ENCODE assay signal across 23 mouse cellular contexts in the genomic region with DNA sequence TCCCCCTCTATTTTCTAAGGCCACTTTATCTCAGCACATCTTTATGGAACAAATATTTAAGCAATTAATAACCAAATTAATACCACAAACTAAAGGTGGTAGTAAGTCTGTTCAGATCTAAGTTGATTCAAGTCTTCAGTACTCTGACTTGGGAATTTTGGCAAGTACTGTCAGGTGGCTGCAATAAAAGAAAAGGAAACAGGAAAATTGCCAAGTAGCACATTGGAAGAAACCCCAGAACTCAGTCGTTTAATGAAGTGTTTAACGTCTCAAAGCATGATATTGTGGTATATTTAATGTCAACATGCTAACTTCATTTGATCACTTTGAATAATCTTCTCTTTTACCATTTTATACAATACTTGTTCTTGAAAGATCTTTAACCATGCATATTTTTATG.
"Had no signal": no experiment of that assay in that cellular context is flagged by ENCODE, and none has a peak within 500 bp of the region (broad histone marks: within the 10 kb centered on the region; RNA-seq: fewer than 3 reads in every experiment).

No protein-coding gene starts in this region.

- H3K27ac ChIP-seq: heart, adult 2 months; heart, embryonic 13.5 days; heart, embryonic 15.5 days; hindbrain, embryonic 12.5 days; hindbrain, embryonic 14.5 days; limb, embryonic 12.5 days; liver, embryonic 12.5 days; liver, embryonic 14.5 days had no signal

- H3K4me3 ChIP-seq: heart, adult 2 months; heart, embryonic 13.5 days; heart, embryonic 15.5 days; hindbrain, embryonic 12.5 days; limb, embryonic 12.5 days; liver, embryonic 12.5 days had no signal

- H3K4me1 ChIP-seq: heart, embryonic 15.5 days; limb, embryonic 12.5 days; liver, embryonic 12.5 days had no signal

- DNase-seq: gastrocnemius, postnatal 14 days; gastrocnemius, postnatal 36 days; heart, adult 11 months; heart, adult 2 months; heart, postnatal 14 days; heart, postnatal 36 days; kidney, adult 11 months; kidney, adult 8-10 months; kidney, postnatal 10 days; kidney, postnatal 25 days; layer of hippocampus, adult 9-11 months; layer of hippocampus, postnatal 36 days; left cerebral cortex, postnatal 4 days had no signal

- H3K36me3 ChIP-seq: heart, embryonic 13.5 days; heart, embryonic 15.5 days; hindbrain, embryonic 12.5 days; limb, embryonic 12.5 days; liver, embryonic 12.5 days had no signal

- ATAC-seq: hindbrain, embryonic 16.5 days; intestine, embryonic 16.5 days; liver, embryonic 12.5 days had no signal

- H3K4me2 ChIP-seq: heart, embryonic 11.5 days; heart, embryonic 13.5 days; heart, embryonic 15.5 days; hindbrain, embryonic 12.5 days; hindbrain, embryonic 14.5 days; limb, embryonic 12.5 days; liver, embryonic 12.5 days had no signal

- H3K9ac ChIP-seq: heart, embryonic 13.5 days; heart, embryonic 15.5 days; hindbrain, embryonic 12.5 days; hindbrain, embryonic 14.5 days; limb, embryonic 12.5 days; liver, embryonic 12.5 days; liver, embryonic 14.5 days had no signal

- H3K9me3 ChIP-seq: heart, embryonic 13.5 days; heart, embryonic 15.5 days; hindbrain, embryonic 12.5 days; limb, embryonic 12.5 days; liver, embryonic 12.5 days had no signal

- H3K27me3 ChIP-seq: heart, embryonic 13.5 days; heart, embryonic 15.5 days; hindbrain, embryonic 12.5 days; limb, embryonic 12.5 days; liver, embryonic 12.5 days had no signal
